Mouse (Mus musculus): ENCODE data around the gene Tmtc2.

DNA sequence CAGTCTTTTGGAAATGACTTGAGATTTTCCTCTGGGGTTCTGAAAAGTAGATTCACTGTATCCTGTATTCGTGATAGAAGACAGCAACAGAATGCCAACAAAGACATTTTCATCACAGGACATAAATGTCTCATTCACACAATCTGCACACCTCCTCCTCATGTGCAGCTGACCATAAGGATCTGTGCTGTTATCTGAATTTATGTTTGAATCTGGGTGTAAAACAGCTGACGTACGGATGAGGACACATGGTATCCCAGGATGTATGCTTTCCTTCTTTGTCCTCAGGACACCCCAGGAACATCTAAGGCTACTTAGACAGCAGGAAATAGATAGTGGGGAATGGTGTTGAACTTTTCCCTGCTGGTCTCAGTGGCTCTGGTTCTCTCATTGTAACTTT is 37.9 kb upstream of the Tmtc2 start:
- TF ChIP-seq CTCF (IDR thresholded peaks at IDR 0.05; ENCODE audit: borderline replicate concordance, insufficient read depth, low read depth, low read length) (no peak), POLR2A (IDR thresholded peaks at IDR 0.05; ENCODE audit: borderline replicate concordance, insufficient read depth, low read length) (no peak)
